Mouse (Mus musculus) spleen, adult 12 weeks (tissue): ENCODE measurements around the gene Sos1.
"Not testable (repeated sequence)": the region's sequence is repeated elsewhere in the genome, so short reads cannot be mapped to it uniquely, and the experiment has no call there.

Experiments used
- DNase-seq: peaks from one replicate; pipeline ENCODE4 v3.0.0; 2022; ENCODE audit warnings: low spot score

Sos1 gene

GRCm38 (mm10) chr17:80420998-80421397 is 59.3 kb downstream of the Sos1 start:
- no peak for DNase-seq

DNA sequence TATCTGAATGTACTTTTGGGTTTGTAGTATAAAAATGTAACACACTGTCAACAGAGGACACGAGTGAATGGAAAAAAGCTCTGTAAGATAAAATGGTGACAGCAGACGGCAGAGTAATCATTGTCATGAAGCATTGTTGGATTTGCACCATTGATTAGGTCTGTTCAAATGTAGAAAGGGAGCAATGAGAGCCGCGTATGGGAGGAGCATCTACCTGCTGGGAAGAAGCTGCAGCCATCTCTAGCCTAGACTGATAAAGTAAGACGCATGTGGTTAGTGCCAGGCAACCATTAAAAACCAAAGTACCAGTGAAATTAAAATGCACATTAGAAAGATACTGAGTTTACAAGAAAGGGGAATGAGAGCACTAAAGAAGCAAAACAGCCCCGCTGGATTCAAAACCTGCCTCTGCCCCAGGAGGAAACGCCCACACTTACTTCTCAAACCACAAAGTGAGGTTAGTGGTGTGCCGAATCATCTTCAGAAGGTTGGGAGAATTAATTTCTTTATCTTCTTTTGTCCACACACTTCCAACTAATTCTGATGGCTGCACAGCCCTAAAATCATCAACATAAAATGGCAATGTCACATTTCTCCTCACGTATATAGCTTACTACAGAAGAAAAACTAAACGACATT is 61.6 kb downstream of the Sos1 start:
- DNase-seq = no peak

GRCm38 (mm10) chr17:80411182-80411581 is 69.1 kb downstream of the Sos1 start:
- no peak for DNase-seq

- DNase-seq = no peak
Measured at GRCm38 (mm10) chr17:80398243-80398642, 82.0 kb downstream of the Sos1 start.

GRCm38 (mm10) chr17:80391423-80392403 is 88.5 kb downstream of the Sos1 start:
- DNase-seq = peak; percentile 57

GRCm38 (mm10) chr17:80390024-80390423 is 90.2 kb downstream of the Sos1 start:
- DNase-seq = no peak

- no peak for DNase-seq
Measured at GRCm38 (mm10) chr17:80385671-80386070, 94.6 kb downstream of the Sos1 start.

DNA sequence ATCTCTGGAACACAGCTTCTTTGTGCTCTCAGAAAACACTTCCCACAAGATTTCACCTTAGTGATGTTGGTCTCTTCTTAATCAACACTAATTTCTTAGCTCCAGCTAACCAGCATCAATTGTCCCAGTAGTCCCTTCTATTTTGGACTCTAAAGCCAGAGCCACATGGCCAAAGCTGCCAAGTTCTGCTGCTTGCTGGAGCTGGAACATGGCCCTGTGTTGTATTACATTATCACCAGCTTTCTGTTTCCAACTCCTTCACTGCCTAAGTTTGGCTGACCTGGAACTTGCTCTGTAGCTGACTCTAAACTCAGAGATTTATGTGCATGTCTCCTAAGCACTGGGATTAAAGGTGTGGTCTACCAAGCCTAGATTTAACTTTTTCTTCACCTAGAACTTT is 101.9 kb downstream of the Sos1 start:
- DNase-seq = not testable (repeated sequence)

DNA sequence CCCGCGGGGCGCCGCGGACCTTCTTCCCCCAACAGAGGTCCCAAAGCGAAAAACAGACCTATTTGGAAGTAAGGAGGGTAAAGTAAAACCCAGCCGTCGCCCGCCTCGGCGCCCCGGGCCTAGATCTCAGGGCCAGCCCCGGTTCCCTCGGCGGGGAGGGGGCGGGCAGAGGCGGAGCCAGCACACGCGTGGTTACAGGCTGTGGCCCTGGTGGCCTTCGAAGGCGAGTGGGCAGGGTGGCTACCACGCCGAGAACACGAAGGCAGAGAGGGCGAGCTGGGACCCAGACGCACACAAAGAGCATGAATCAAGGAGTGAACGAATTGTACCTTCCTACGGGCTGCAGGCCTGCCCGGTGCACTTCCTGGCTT is 106.5 kb downstream of the Sos1 start:
- DNase-seq = no peak

DNA sequence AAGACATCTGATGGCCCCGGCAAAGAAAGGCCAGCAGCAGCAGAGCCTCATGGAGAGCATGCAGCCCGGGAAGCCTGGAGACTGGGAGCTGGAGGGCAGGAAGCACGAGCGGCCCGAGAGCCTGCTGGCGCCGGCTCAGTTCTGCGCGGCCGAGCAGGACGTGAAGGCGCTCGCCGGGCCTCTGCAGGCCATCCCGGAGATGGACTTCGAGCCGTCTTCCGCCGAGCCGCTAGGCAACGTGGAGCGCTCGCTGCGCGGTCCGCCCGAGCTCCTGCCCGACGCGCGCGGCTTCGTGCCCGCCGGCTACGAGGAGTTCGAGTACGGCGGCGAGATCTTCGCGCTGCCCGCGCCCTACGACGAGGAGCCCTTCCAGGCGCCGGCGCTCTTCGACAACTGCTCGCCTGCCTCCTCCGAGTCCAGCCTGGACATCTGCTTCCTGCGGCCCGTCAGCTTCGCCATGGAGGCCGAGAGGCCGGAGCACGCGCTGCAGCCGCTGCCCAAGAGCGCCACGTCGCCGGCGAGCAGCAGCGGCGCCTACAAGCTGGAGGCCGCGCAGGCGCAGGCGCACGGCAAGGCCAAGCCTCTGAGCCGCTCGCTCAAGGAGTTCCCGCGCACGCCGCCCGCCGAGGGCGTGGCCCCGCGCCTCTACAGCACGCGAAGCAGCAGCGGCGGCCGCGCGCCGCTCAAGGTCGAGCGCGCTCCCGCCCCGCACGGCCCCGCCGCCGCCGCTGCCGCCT is 107.1 kb downstream of the Sos1 start, which contains the start of gene Gm10190:
Gene Gm10190, minus strand, starts transcription at position 553 of the 737 bp plus-strand sequence.
- peak; percentile 72 for DNase-seq

GRCm38 (mm10) chr17:80368606-80369005 is 111.6 kb downstream of the Sos1 start:
- no peak for DNase-seq

DNA sequence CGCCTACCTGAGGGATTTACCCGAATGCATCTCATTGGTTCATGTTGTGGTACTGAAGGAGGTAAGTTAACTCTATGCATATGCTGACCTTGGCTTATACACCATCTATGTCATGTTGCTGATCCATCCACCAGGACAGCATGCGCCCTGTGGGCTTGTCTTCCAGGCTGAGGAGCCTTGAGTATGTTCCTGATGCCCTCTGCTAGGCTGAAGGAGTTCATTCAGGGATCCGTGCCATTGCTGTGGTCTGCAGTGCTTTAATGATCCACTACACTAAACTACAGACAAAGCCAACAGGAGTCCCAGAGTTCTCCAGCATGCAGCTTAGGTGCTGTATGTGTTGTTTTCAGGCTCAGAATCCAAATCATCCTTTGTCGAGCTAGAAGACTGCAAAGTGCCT is 113.0 kb downstream of the Sos1 start:
- no peak for DNase-seq

DNA sequence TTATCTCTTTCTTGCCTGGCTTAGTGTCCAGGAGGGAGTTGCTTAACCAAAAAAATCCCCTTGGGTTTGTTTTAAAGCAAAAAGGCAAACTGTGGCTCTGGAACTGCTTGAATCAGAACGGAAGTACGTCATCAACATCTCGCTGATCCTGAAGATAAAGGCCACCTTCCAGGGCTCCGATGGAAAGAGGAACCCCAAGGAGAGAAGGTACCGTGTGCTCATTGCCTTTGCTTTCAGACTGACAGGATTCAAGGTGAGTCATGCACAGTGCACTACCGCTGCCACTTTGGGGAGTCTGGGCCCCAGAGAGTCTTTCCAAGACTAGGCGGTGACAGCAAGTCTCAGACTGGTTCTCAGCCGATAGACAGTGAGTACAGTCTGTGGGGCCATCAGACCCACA is 120.0 kb downstream of the Sos1 start:
- DNase-seq = no peak

DNA sequence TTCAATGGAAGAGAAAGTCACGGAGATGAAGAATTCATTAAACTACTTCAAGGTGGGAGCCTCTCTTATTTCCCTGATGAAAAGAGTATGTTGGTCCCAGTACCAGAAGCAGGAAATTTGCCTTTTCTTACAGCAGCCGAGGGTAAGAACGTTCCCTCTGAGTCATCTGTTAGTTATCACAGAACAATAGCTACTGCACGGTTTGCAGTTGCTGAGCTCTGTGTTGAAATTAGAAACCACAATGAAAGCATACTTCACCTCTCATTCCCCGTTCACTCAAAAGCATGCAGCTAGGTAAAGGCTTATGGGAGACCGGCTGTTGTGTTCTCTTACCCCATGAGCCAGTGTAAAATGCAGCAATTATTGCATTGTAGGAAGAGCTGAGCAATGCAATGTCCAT is 133.0 kb downstream of the Sos1 start:
- DNase-seq = no peak

DNA sequence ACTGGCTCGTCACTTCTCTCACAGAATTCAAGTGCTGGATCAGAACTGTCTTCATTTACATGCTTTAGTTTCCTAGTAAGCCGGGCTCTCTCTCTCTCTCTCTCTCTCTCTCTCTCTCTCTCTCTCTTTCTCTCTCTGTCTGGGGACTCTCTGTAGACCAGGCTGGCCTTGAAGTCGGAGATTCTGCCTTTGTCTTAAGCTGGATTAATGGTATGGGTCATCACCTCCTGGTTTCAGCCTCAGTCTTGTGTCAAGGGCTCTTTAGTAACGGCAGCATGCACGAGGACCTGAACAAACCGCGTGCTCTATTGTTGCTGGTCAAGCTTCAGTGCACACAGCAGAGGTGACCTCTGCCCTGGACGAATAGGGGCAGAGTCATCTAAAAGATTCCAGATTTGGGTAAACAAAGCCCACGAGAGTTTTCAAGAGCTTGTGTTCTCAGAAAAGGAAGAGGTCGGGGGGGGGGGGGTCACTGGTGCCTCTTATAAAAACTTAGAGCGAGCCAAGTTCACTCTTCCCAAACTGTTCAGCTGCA is 133.6 kb downstream of the Sos1 start:
- DNase-seq = no peak

DNA sequence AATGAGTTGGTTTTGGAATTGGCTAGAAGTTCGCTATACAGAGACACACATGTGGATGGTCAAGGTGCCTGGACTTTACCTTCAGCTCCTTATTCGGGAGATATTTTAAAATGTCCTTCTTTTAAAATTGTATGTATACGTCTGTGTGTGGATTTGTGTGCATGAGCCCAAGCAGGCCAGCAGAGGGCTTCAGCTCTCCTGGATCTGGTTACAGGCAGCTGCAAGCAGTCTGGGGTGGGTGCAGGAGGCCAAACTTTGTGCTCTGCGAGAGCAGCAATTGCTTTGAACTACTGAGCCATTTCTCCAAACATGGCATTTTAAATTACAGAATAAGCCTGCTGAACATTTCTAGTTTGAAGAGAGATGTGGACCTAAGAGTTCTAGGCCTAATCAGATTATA is 135.0 kb downstream of the Sos1 start:
- no peak for DNase-seq
